Mouse (Mus musculus): Measurements from ENCODE around the gene Kti12.
A peak's percentile ranks its signal among the peaks of the same experiment; 100 is the strongest.

Kti12 gene

GRCm38 (mm10) chr4:108869730-108870374 lies 22.3 kb downstream of the Kti12 start:
- peak; percentile 90 to 94 for DNase-seq (ENCODE audit: low spot score in 2 of 2)

DNA sequence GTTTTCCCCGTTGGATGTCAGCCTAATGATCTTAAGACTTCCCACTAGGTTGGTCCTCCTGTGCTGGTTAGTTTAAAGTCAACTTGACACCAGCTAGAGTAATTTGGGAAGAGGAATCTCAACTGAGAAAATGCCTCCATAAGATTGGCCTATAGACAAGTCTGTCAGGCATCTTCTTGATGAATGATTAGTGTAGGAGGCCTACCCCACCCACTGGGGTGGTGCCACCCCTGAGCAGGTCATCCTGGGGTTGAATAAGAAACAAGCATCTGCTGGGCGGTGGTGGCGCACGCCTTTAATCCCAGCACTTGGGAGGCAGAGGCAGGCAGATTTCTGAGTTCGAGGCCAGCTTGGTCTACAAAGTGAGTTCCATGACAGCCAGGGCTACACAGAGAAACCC lies 26.2 kb downstream of the Kti12 start:
- DNase-seq (ENCODE audit: low spot score in 2 of 2): no peak

DNA sequence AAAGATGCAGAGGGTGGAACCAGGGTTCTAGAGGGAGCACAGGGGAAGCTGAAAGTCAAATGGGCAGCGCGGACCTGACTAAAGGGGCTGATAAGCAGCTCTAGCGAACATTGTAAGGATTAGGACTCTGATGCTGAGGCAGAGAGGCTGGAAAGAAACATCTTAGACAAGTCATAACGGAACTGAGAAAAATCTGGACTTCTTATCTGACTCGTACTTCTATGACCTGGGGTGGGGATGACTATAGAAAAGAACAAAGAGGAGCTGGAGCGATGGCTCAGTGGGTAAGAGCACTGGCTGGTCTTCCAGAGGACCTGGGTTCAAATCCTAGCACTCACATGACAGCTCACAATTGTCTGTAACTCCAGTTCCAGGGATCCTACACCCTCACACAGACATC lies 30.3 kb downstream of the Kti12 start:
- DNase-seq (ENCODE audit: low spot score in 2 of 2): no peak

GRCm38 (mm10) chr4:108878963-108879822 lies 31.6 kb downstream of the Kti12 start, which contains the start of gene Rab3b:
Rab3b (plus strand) TSS chr4:108879063.
- DNase-seq (ENCODE audit: low spot score in 2 of 2): peak; percentile 70 to 77

GRCm38 (mm10) chr4:108883815-108884214 lies 36.2 kb downstream of the Kti12 start:
- DNase-seq (ENCODE audit: low spot score in 2 of 2): no peak

GRCm38 (mm10) chr4:108887456-108887855 lies 39.9 kb downstream of the Kti12 start:
- DNase-seq (ENCODE audit: low spot score in 2 of 2): no peak

GRCm38 (mm10) chr4:108890876-108891275 lies 43.3 kb downstream of the Kti12 start:
- DNase-seq (ENCODE audit: low spot score in 2 of 2): no peak
